Mouse (Mus musculus) ES-E14 (cell line): ENCODE measurements around the gene Ccnk.

Experiments used
- CHD2 ChIP-seq: IDR thresholded peaks from 2 replicates; pipeline ENCODE4 v1.6.1; 2014; ENCODE audit warnings: mild to moderate bottlenecking, low read depth, low read length, inconsistent platforms
- HCFC1 ChIP-seq: IDR thresholded peaks from 2 replicates; pipeline ENCODE4 v1.6.1; 2012; ENCODE audit warnings: low read length, inconsistent platforms, borderline replicate concordance; ENCODE audit not compliant: insufficient read depth
- MAFK ChIP-seq: IDR thresholded peaks from 2 replicates; pipeline ENCODE4 v1.6.1; 2014; ENCODE audit warnings: mild to moderate bottlenecking, low read depth, low read length, inconsistent platforms; ENCODE audit not compliant: insufficient read depth
- ZC3H11A ChIP-seq: IDR thresholded peaks from 2 replicates; pipeline ENCODE4 v1.6.1; 2012; ENCODE audit warnings: low read depth, mild to moderate bottlenecking, inconsistent platforms, low read length, borderline replicate concordance
- ZNF384 ChIP-seq: IDR thresholded peaks from 2 replicates; pipeline ENCODE4 v1.6.1; 2012; ENCODE audit warnings: low read depth, low read length, inconsistent platforms

DNA sequence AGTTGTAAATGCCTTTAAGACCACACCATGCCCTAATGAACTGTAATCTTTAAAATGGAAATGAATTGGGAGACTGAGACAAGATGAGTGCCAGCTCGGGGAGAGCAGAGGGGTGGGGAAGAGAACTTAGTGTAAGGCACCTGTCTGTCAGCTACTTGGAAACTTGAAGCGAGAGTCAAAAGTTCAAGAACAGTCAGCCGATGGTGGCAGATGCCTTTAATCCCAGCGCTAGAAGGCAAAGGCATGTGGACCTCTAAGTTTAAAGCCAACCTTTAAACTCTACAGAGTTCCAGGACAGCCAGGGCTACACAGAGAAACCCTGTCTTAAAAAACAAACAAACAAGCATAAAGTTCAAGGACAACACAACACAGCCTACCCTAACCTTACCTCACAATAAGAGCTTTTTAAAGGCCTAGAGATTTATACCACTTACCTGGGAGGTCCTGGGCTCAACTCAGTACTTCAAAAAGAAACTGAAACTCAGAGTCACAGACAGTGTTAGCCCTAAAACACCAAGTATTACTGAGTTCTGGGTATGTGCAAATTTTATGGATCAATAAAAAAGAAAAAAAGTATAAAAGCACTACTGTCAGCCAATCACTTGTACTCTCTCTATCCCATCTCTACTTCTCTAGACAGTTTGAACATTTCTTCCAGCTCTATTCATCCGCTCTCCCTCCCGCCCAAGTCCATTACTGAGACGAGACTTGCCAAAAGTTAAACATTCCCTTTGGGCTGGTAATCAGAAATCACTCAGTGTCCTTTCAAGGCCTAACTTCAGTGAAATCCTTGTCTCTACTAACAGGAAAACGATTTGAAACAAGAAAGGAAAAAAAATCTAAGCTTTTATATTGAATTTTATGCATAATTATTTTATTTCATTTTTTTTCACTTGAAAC lies 4.5 kb upstream of the Ccnk start:
- no peak for TF ChIP-seq ZC3H11A
- TF ChIP-seq MAFK = no peak
- TF ChIP-seq HCFC1 = no peak
- TF ChIP-seq ZNF384 = no peak
- TF ChIP-seq CHD2 = no peak
